Mouse (Mus musculus): ENCODE measurements around the gene Itprip. TPM values are rescaled to one million over a fixed set of nuclear protein-coding genes. Genes with fewer than 3 reads are reported as not detected.

Itprip gene
- polyA plus RNA-seq, 1 experiment from 2014 or later: 21.9 TPM

- DNase-seq (ENCODE audit: low spot score): no peak
- Histone ChIP-seq H3K4me1 (replicated peaks) (no peaks in the 10 kb centered on the region), H3K4me3 (no peak overlapping the region), H3K9me3 (no peaks in the 10 kb centered on the region), H3K27ac (no peak overlapping the region), H3K36me3 (peaks cover 30% of the 10 kb centered on the region), H3K27me3 (ENCODE audit: insufficient read depth, poor library complexity, severe bottlenecking) (no peaks in the 10 kb centered on the region)
- 81% methylated on average over 10 of the region's 10 CpGs for WGBS
Observed at GRCm38 (mm10) chr19:47890489-47891130, 28.5 kb downstream of the Itprip start.

- H3K9me3 ChIP-seq: no peaks in the 10 kb centered on the region
- peaks cover 4% of the 10 kb centered on the region for H3K36me3 ChIP-seq
- H3K27me3 ChIP-seq (ENCODE audit: insufficient read depth, poor library complexity, severe bottlenecking): no peaks in the 10 kb centered on the region
- DNase-seq (ENCODE audit: low spot score): no peak
- H3K27ac ChIP-seq: no peak overlapping the region
- H3K4me3 ChIP-seq: no peak overlapping the region
- H3K4me1 ChIP-seq (replicated peaks): peaks cover 11% of the 10 kb centered on the region
- 94% methylated on average over 8 of the region's 8 CpGs for WGBS
Observed at GRCm38 (mm10) chr19:47888037-47888436, 31.1 kb downstream of the Itprip start.

- Histone ChIP-seq H3K4me1 (replicated peaks) (peaks cover 13% of the 10 kb centered on the region), H3K27me3 (ENCODE audit: insufficient read depth, poor library complexity, severe bottlenecking) (no peaks in the 10 kb centered on the region), H3K27ac (no peak overlapping the region), H3K36me3 (no peaks in the 10 kb centered on the region), H3K9me3 (no peaks in the 10 kb centered on the region), H3K4me3 (no peak overlapping the region)
- WGBS: 92% methylated on average over 10 of the region's 10 CpGs
- DNase-seq (ENCODE audit: low spot score): no peak
Observed at GRCm38 (mm10) chr19:47887417-47887816, 31.7 kb downstream of the Itprip start.

DNA sequence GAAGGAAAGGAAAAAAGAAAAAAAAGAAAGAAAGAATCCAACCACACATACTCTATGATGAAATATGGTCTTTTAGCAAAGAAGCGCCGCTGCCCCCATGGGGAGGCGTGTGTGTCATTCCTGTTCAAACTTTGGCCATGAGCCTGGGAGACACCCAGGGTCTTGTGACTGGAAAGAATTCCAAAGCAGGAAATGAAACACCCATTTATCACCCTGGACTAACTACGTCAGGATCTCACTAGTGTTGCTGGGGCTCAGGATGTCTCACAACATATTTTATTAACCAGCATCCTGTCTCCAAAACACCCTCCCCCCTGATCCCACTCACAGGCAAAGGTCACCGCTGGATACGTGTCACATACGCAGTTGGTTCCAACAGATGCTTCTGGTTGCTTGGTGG, 32.5 kb downstream of the Itprip start:
- no peaks in the 10 kb centered on the region for H3K27me3 ChIP-seq (ENCODE audit: insufficient read depth, poor library complexity, severe bottlenecking)
- H3K4me1 ChIP-seq (replicated peaks): peaks cover 13% of the 10 kb centered on the region
- no peak for DNase-seq (ENCODE audit: low spot score)
- no peaks in the 10 kb centered on the region for H3K36me3 ChIP-seq
- no peaks in the 10 kb centered on the region for H3K9me3 ChIP-seq
- H3K27ac ChIP-seq: no peak overlapping the region
- WGBS: 87% methylated on average over 7 of the region's 7 CpGs
- no peak overlapping the region for H3K4me3 ChIP-seq

- H3K9me3 ChIP-seq: no peaks in the 10 kb centered on the region
- WGBS: 90% methylated on average over 11 of the region's 11 CpGs
- no peaks in the 10 kb centered on the region for H3K27me3 ChIP-seq (ENCODE audit: insufficient read depth, poor library complexity, severe bottlenecking)
- no peaks in the 10 kb centered on the region for H3K36me3 ChIP-seq
- peaks cover 14% of the 10 kb centered on the region for H3K4me1 ChIP-seq (replicated peaks)
- DNase-seq (ENCODE audit: low spot score): no peak
- no peak overlapping the region for H3K27ac ChIP-seq
- H3K4me3 ChIP-seq: no peak overlapping the region
Observed at GRCm38 (mm10) chr19:47885886-47886285, 33.2 kb downstream of the Itprip start.

DNA sequence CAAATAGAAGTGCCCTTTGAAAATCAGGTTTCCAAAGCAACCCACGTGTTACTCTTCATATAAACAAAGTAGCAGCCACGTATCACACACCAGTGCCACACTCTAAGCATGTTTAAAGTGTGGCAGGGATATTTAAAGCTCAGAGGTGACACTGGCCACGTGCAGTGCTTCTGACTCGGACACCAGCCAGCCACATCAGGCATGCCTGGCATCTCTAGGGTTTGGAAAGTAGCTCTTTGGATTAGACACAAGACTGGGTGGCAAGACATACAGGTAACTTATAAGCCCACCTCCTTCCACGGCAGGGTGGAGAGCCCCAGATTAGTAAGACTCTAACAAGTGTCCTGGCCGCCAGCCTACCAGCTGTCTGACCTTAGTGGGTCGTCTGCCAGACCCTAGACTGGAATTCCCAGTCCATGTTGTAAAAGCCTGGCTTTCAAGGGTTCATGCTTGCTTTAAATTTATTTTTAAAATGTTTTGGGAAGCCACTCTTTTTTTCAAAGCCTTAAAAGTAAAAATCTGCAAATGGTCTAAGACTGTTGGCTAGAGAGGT, 33.8 kb downstream of the Itprip start:
- Histone ChIP-seq H3K36me3 (no peaks in the 10 kb centered on the region), H3K4me1 (replicated peaks) (peaks cover 17% of the 10 kb centered on the region), H3K4me3 (no peak overlapping the region), H3K9me3 (no peaks in the 10 kb centered on the region), H3K27ac (no peak overlapping the region), H3K27me3 (ENCODE audit: insufficient read depth, poor library complexity, severe bottlenecking) (no peaks in the 10 kb centered on the region)
- no peak for DNase-seq (ENCODE audit: low spot score)
- 76% methylated on average over 7 of the region's 7 CpGs for WGBS

DNA sequence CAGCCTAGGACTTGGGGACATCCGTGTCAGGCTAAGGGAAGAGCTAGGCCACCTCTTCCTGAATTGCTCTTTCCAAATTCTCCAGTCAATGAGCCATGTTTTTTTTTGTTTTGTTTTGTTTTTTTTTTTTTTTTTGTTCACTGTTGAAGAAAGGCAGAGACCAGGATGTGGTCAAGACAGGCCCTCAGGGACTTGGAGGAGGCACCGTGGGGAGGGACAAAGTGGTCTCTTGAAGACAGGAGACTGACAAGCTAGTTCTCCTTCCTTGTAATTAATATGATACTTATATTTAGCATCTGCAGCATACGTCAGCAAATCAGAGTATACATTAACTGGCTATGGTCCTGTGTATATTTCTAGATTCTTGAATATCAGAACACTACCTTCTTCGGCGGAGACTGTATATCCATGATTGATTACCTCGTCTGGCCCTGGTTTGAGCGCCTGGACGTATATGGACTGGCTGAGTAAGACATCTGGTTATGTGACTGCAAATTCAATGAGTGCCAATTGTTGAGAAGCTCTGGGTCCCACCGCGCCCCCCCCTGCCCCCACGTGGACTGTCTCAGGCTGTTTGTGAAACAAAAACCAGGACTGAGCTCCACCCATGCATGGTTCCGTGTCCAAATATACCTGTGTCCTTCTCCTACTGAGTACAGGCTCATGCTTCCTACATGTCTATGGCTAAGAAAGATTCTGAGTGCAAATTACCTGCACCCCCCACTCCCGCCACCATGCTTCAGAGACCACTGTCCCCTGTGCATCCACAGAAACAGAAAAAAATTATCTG, 34.6 kb downstream of the Itprip start:
- no peak overlapping the region for H3K4me3 ChIP-seq
- no peak for DNase-seq (ENCODE audit: low spot score)
- no peaks in the 10 kb centered on the region for H3K27me3 ChIP-seq (ENCODE audit: insufficient read depth, poor library complexity, severe bottlenecking)
- no peaks in the 10 kb centered on the region for H3K9me3 ChIP-seq
- no peak overlapping the region for H3K27ac ChIP-seq
- WGBS: 83% methylated on average over 13 of the region's 13 CpGs
- H3K4me1 ChIP-seq (replicated peaks): peaks cover 17% of the 10 kb centered on the region
- no peaks in the 10 kb centered on the region for H3K36me3 ChIP-seq

DNA sequence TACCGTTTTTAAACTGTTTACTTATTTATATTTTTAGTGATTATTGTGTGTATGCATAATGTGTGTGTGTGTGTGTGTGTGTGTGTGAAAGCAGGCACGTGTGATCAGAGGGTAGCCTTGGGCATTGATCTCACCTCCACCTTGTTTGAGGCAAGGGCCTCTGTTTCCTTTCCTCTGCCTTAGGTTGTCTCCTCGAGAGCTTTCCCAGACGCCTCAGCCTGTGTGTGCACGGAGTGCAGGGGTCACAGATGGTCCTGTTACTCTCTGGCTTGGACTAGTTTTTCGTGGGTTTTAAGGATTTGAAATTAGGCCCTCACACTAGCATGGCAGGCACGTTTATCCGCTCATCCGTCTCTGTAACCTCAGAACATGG, 36.2 kb downstream of the Itprip start:
- Histone ChIP-seq H3K4me1 (replicated peaks) (peaks cover 17% of the 10 kb centered on the region), H3K27me3 (ENCODE audit: insufficient read depth, poor library complexity, severe bottlenecking) (no peaks in the 10 kb centered on the region), H3K4me3 (no peak overlapping the region), H3K9me3 (no peaks in the 10 kb centered on the region), H3K27ac (peak overlapping the region; percentile 66; the same call in 1 of the 2 replicates), H3K36me3 (no peaks in the 10 kb centered on the region)
- WGBS: 64% methylated on average over 9 of the region's 9 CpGs
- DNase-seq (ENCODE audit: low spot score): no peak

- Histone ChIP-seq H3K27me3 (ENCODE audit: insufficient read depth, poor library complexity, severe bottlenecking) (no peaks in the 10 kb centered on the region), H3K4me1 (replicated peaks) (peaks cover 17% of the 10 kb centered on the region), H3K36me3 (no peaks in the 10 kb centered on the region), H3K4me3 (no peak overlapping the region), H3K27ac (no peak overlapping the region), H3K9me3 (no peaks in the 10 kb centered on the region)
- 30% methylated on average over 11 of the region's 11 CpGs for WGBS
- peak; percentile 88 for DNase-seq (ENCODE audit: low spot score)
Observed at GRCm38 (mm10) chr19:47882151-47882881, 36.8 kb downstream of the Itprip start.

- H3K4me1 ChIP-seq (replicated peaks): peaks cover 17% of the 10 kb centered on the region
- H3K27me3 ChIP-seq (ENCODE audit: insufficient read depth, poor library complexity, severe bottlenecking): no peaks in the 10 kb centered on the region
- WGBS: 85% methylated on average over 7 of the region's 7 CpGs
- no peak overlapping the region for H3K4me3 ChIP-seq
- no peaks in the 10 kb centered on the region for H3K36me3 ChIP-seq
- DNase-seq (ENCODE audit: low spot score): no peak
- no peaks in the 10 kb centered on the region for H3K9me3 ChIP-seq
- H3K27ac ChIP-seq: no peak overlapping the region
Observed at GRCm38 (mm10) chr19:47881538-47881937, 37.6 kb downstream of the Itprip start.

GRCm38 (mm10) chr19:47876252-47876651, 42.8 kb downstream of the Itprip start:
- 82% methylated on average over 15 of the region's 15 CpGs for WGBS
- H3K36me3 ChIP-seq: no peaks in the 10 kb centered on the region
- no peaks in the 10 kb centered on the region for H3K27me3 ChIP-seq (ENCODE audit: insufficient read depth, poor library complexity, severe bottlenecking)
- no peak for DNase-seq (ENCODE audit: low spot score)
- no peak overlapping the region for H3K27ac ChIP-seq
- H3K9me3 ChIP-seq: no peaks in the 10 kb centered on the region
- 0 out of 2 replicates have a peak, but pooled peaks cover 4% of the 10 kb centered on the region for H3K4me1 ChIP-seq (replicated peaks)
- no peak overlapping the region for H3K4me3 ChIP-seq

- DNase-seq (ENCODE audit: low spot score): peak; percentile 27
- no peaks in the 10 kb centered on the region for H3K4me1 ChIP-seq (replicated peaks)
- H3K9me3 ChIP-seq: no peaks in the 10 kb centered on the region
- no peaks in the 10 kb centered on the region for H3K36me3 ChIP-seq
- H3K27ac ChIP-seq: no peak overlapping the region
- no peaks in the 10 kb centered on the region; the same call in 1 of the 2 replicates for H3K27me3 ChIP-seq (ENCODE audit: insufficient read depth, poor library complexity, severe bottlenecking)
- 26% methylated on average over 10 of the region's 10 CpGs for WGBS
- no peak overlapping the region for H3K4me3 ChIP-seq
Observed at GRCm38 (mm10) chr19:47871515-47871914, 47.6 kb downstream of the Itprip start.

Measured in hindbrain, embryonic 10.5 days (tissue).